Mouse (Mus musculus) cerebellum, adult 2 months (tissue): ENCODE results near the gene Apoc2. TPM values are rescaled to one million over a fixed set of nuclear protein-coding genes. Genes with fewer than 3 reads are reported as not detected.

Experiments
- DNase-seq, 2 experiments: peaks; one replicate each; pipeline ENCODE4 v3.0.0; 2021
- H3K27ac ChIP-seq: fragments of 200-500 bp; 2 replicates; pipeline ENCODE4 v1.5.1; 2012; ENCODE audit warnings: low read length, control low read depth, inconsistent platforms; ENCODE audit not compliant: insufficient read depth
- H3K27me3 ChIP-seq: fragments of 200-500 bp; 2 replicates; pipeline ENCODE4 v1.6.1; 2012; ENCODE audit warnings: inconsistent platforms, mild to moderate bottlenecking, low read length, moderate library complexity; ENCODE audit not compliant: control insufficient read depth, insufficient read depth
- H3K4me1 ChIP-seq: fragments of 200-500 bp; 2 replicates; pipeline ENCODE4 v1.6.1; 2011; ENCODE audit warnings: low read length; ENCODE audit not compliant: control insufficient read depth, insufficient read depth
- H3K4me3 ChIP-seq: fragments of 200-500 bp; replicated peaks from 2 replicates; pipeline ENCODE3; 2011; ENCODE audit warnings: mild to moderate bottlenecking, low read depth, low read length, control low read depth; ENCODE audit not compliant: insufficient read depth
- CTCF ChIP-seq: fragments of 200-500 bp; IDR thresholded peaks from 2 replicates; pipeline ENCODE4 v1.5.1; 2011; ENCODE audit warnings: low read depth, mild to moderate bottlenecking, control low read depth, low read length, moderate library complexity, borderline replicate concordance; ENCODE audit not compliant: insufficient read depth
- POLR2A ChIP-seq: fragments of 200-500 bp; IDR thresholded peaks from 2 replicates; pipeline ENCODE4 v1.6.1; 2011; ENCODE audit warnings: low read length, control low read depth, borderline replicate concordance; ENCODE audit not compliant: insufficient read depth
- WGBS: fragments of 180-500 bp; shearing (Covaris S2); methylation state at CpG from one replicate; pipeline ENCODE4 v1.1.7; 2018; 5-methylcytosine and 5-hydroxymethylcytosine counted together
- polyA plus RNA-seq: library from polyadenylated mRNA; depleted of rRNA; stranded (reverse); fragments of >200 nt; gene quantifications from 2 replicates; pipeline ENCODE4 v1.2.3, GENCODE M21; 2012; rRNA removed

Apoc2 gene
- polyA plus RNA-seq, 1 experiment, result not detected

DNA sequence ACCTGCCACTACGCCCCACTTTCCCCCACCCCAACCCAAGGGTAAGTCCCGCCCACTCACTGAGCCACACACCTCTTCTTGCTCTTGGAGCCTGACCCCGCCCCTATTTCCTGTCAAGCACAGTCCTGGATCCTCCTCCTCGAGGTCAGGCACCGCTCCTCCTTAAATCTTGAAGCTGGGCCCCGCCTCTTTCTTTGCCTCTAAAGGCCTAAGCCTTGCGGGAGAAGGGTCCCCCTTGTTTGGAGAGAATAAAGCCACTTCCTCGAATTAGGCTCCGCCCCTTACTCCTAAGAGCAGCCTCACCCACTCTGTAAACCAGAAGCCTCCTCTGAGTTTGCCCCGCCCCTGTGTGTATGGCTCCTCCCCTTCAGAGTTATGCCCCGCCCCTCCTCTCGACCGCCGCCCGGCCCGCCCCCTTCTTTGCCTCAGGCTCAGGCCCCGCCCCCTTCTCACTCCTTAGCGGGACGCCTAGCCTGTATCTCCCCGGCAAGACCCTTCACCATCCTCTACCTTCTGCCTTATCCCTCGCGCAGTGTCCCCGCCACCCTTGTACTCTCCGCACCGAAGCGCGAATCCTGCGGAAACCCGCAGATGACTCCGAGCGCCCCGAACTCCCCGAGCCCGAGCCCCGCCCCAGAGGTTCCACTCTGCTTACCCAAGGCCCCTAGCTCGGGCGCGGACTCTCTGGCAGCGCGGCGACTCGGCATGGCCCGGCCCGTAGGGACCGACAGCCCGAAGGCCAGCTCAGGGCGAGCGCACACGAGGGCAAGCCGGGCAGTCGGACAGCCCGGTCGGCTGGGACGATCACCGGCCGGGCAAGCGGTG lies 49.0 kb downstream of the Apoc2 start:
- no peak overlapping the region for H3K27ac ChIP-seq
- H3K4me3 ChIP-seq, result peak overlapping the region; percentile 62
- 2% methylated on average over 57 of the region's 57 CpGs for WGBS
- TF ChIP-seq POLR2A (no peak), CTCF (no peak)
- H3K4me1 ChIP-seq, result peaks cover 5% of the 10 kb centered on the region; the same call in 1 of the 2 replicates
- peak; percentile 77 to 82 for DNase-seq
- H3K27me3 ChIP-seq, result no peaks in the 10 kb centered on the region

DNA sequence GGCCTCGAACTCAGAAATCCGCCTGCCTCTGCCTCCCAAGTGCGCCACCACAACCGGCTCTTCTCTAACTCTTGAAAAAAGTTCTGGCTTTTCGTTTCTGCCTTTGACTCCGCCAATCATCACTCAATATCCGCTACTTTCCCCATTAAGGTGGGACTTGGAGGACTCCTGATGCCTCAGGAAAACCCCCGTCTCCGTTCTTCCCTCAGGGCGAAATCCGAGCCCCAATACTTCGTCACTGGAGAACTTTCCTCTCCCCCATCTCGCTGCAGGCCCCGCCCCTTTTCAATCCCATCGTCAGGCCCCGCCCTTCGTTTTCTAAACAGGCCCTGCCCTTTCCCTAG lies 49.6 kb downstream of the Apoc2 start:
- TF ChIP-seq CTCF, result no peak
- no peak for TF ChIP-seq POLR2A
- Histone ChIP-seq H3K27me3 (no peaks in the 10 kb centered on the region), H3K4me1 (peaks cover 5% of the 10 kb centered on the region; the same call in 1 of the 2 replicates), H3K4me3 (peak overlapping the region; percentile 62), H3K27ac (no peak overlapping the region)
- no peak for DNase-seq
- 15% methylated on average over 17 of the region's 17 CpGs for WGBS

DNA sequence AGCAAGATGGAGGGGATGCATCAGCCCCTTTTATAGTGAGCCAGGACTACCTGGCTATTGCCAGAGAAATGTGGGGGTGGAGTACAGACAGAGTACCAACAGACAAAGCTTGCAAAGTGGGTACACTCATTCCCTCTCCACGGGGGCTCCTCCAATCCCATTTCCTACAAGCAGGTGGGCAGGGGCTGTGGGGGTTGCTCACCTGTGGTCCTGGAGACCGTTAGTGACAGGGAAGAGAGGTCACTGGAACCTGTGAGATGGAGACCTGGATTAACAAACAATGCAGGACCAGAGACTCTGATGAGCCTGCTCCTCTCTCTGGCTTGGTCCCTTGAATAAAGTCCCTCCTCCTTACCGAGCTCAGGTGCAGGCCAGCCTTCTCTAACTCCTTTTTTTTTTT lies 50.0 kb downstream of the Apoc2 start:
- TF ChIP-seq POLR2A (no peak), CTCF (no peak)
- H3K4me1 ChIP-seq, result peaks cover 5% of the 10 kb centered on the region; the same call in 1 of the 2 replicates
- no peaks in the 10 kb centered on the region for H3K27me3 ChIP-seq
- WGBS, result 71% methylated on average over 3 of the region's 3 CpGs
- DNase-seq, result no peak
- H3K27ac ChIP-seq, result no peak overlapping the region
- no peak overlapping the region for H3K4me3 ChIP-seq

DNA sequence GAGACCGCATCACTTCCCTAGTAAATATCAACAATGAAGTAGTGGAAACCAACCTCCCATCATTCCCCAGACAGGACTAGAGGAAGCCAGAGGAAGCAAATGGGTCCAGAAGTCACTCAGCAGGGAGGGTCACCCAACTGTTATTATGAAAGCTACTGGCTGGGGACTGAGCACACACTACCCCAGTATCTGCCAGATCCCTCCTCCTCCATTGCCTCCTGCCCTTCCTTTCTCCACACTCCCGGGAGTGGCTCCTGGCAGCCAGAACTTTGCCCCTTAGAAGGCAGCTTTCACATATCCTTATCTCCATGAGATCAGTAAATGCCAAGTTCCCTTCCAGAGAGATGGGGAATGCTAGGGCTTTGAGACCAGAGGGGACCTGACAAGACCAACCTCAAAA lies 54.3 kb downstream of the Apoc2 start:
- no peak overlapping the region for H3K4me3 ChIP-seq
- TF ChIP-seq CTCF, result no peak
- no peak for TF ChIP-seq POLR2A
- DNase-seq, result no peak
- 65% methylated on average over 2 of the region's 2 CpGs for WGBS
- H3K27me3 ChIP-seq, result no peaks in the 10 kb centered on the region
- H3K4me1 ChIP-seq, result peaks cover 4% of the 10 kb centered on the region; the same call in 1 of the 2 replicates
- no peak overlapping the region for H3K27ac ChIP-seq

DNA sequence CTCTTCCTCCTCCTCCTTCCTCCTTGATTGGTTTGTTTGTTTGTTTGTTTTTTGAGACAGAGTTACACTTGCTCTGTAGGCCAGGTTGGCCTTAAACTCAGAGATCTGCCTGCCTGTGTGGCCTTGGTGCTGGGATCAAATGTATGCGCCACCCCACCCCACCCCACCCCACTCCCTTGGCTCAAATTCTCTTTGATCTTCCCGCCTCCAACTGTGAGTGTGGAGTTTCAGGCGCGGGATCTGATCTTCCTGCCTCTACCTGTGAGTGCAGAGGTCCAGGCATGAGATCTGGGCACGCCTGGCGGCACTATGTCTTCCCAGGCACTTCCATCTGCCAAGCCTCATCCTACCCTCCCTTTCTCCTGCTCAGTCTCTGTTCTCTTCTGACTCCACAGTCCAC lies 55.5 kb downstream of the Apoc2 start:
- Histone ChIP-seq H3K4me3 (no peak overlapping the region), H3K27ac (no peak overlapping the region), H3K4me1 (no peaks in the 10 kb centered on the region), H3K27me3 (no peaks in the 10 kb centered on the region)
- 53% methylated on average over 6 of the region's 6 CpGs for WGBS
- no peak for TF ChIP-seq CTCF
- no peak for TF ChIP-seq POLR2A
- DNase-seq, result no peak

Other genes starting within 250 kb of the Apoc2 start
- gene Mark4, start 219.1 kb downstream of the Apoc2 start, polyA plus RNA-seq, result 50.3 and 52.8 TPM in 2 replicates
- 0.21 and 0.57 TPM in 2 replicates for gene Exoc3l2, start 214.6 kb downstream of the Apoc2 start, polyA plus RNA-seq
- gene Bloc1s3, start 169.6 kb downstream of the Apoc2 start, polyA plus RNA-seq, result 8.6 and 9.2 TPM in 2 replicates
- 23.0 and 26.2 TPM in 2 replicates for gene Trappc6a, start 169.5 kb downstream of the Apoc2 start, polyA plus RNA-seq
- 1.3 and 1.8 TPM in 2 replicates for gene Nkpd1, start 160.1 kb downstream of the Apoc2 start, polyA plus RNA-seq
- gene Ppp1r37, start 114.9 kb downstream of the Apoc2 start, polyA plus RNA-seq, result 134 and 136 TPM in 2 replicates
- 3.4 and 4.0 TPM in 2 replicates for gene Zfp296, start 100.7 kb downstream of the Apoc2 start, polyA plus RNA-seq
- gene Gemin7, start 100.3 kb downstream of the Apoc2 start, polyA plus RNA-seq, result 86.1 and 87.2 TPM in 2 replicates
- gene Clasrp, start 73.5 kb downstream of the Apoc2 start, polyA plus RNA-seq, result 151 and 152 TPM in 2 replicates
- gene Relb, start 48.5 kb downstream of the Apoc2 start, polyA plus RNA-seq, result 4.7 and 5.8 TPM in 2 replicates
- gene Clptm1, start 12.9 kb downstream of the Apoc2 start, polyA plus RNA-seq, result 158 and 159 TPM in 2 replicates
- not detected in 2 replicates for gene Gm44805, start 3.5 kb upstream of the Apoc2 start, polyA plus RNA-seq
- not detected in 2 replicates for gene Apoc4, start 3.5 kb upstream of the Apoc2 start, polyA plus RNA-seq
- 5.1 and 6.6 TPM in 2 replicates for gene Apoc1, start 14.7 kb upstream of the Apoc2 start, polyA plus RNA-seq
- gene Apoe, start 21.2 kb upstream of the Apoc2 start, polyA plus RNA-seq, result 2,800 and 2,936 TPM in 2 replicates
- 125 TPM in 2 replicates for gene Tomm40, start 37.5 kb upstream of the Apoc2 start, polyA plus RNA-seq
- gene Nectin2, start 72.5 kb upstream of the Apoc2 start, polyA plus RNA-seq, result 8.9 and 9.3 TPM in 2 replicates
- gene Bcam, start 93.1 kb upstream of the Apoc2 start, polyA plus RNA-seq, result 24.7 and 25.3 TPM in 2 replicates
- gene Cblc, start 118.9 kb upstream of the Apoc2 start, polyA plus RNA-seq, result not detected in 2 replicates
- 0.80 and 0.84 TPM in 2 replicates for gene Bcl3, start 144.8 kb upstream of the Apoc2 start, polyA plus RNA-seq
- 6.9 and 8.2 TPM in 2 replicates for gene Gm19345, start 174.1 kb upstream of the Apoc2 start, polyA plus RNA-seq
- gene Ceacam16, start 183.4 kb upstream of the Apoc2 start, polyA plus RNA-seq, result 0.21 and 0.74 TPM in 2 replicates
- gene Ceacam19, start 210.0 kb upstream of the Apoc2 start, polyA plus RNA-seq, result not detected in 2 replicates
- 7.4 and 7.5 TPM in 2 replicates for gene Pvr, start 243.2 kb upstream of the Apoc2 start, polyA plus RNA-seq